Mouse (Mus musculus) forebrain, embryonic 13.5 days (tissue): ENCODE measurements around the gene A630089N07Rik. TPM values are rescaled to one million over a fixed set of nuclear protein-coding genes. Genes with fewer than 3 reads are reported as not detected.
"Not testable (repeated sequence)": the region's sequence is repeated elsewhere in the genome, so short reads cannot be mapped to it uniquely, and the experiment has no call there.

ENCODE experiments used
- ATAC-seq: fragments of 200-750 bp; cut with Nextera tagmentation; 2 replicates; pipeline ENCODE4 v1.8.0; 2017
- H3K27ac ChIP-seq: fragments of 300-500 bp; sonication (generic); 2 replicates; pipeline ENCODE4 v1.5.1; 2015; ENCODE audit warnings: inconsistent platforms, mild to moderate bottlenecking, moderate library complexity
- H3K27me3 ChIP-seq: fragments of 300-500 bp; sonication (generic); 2 replicates; pipeline ENCODE4 v1.6.1; 2015; ENCODE audit warnings: mild to moderate bottlenecking, inconsistent platforms
- H3K36me3 ChIP-seq: fragments of 300-500 bp; sonication (generic); 2 replicates; pipeline ENCODE4 v1.6.1; 2015; ENCODE audit warnings: mild to moderate bottlenecking, inconsistent platforms; ENCODE audit not compliant: poor library complexity, severe bottlenecking
- H3K4me1 ChIP-seq: fragments of 300-500 bp; sonication (generic); 2 replicates; pipeline ENCODE4 v1.6.1; 2015; ENCODE audit warnings: inconsistent platforms
- H3K4me2 ChIP-seq: fragments of 300-500 bp; sonication (generic); 2 replicates; pipeline ENCODE4 v1.6.1; 2015; ENCODE audit warnings: inconsistent platforms, mild to moderate bottlenecking, moderate library complexity
- H3K4me3 ChIP-seq: fragments of 300-500 bp; sonication (generic); 2 replicates; pipeline ENCODE4 v1.5.1; 2015; ENCODE audit warnings: mild to moderate bottlenecking, inconsistent platforms
- H3K9ac ChIP-seq: fragments of 300-500 bp; sonication (generic); 2 replicates; pipeline ENCODE4 v1.6.1; 2015; ENCODE audit warnings: mild to moderate bottlenecking, inconsistent platforms
- H3K9me3 ChIP-seq: fragments of 300-500 bp; sonication (generic); replicated peaks from 2 replicates; pipeline ENCODE4 v1.6.1; 2016; ENCODE audit warnings: inconsistent platforms
- WGBS: fragments of 180-500 bp; shearing (Covaris S2); methylation state at CpG from one replicate; pipeline ENCODE4 v1.1.7; 2015; 5-methylcytosine and 5-hydroxymethylcytosine counted together
- polyA plus RNA-seq: library from polyadenylated mRNA; unstranded; fragments of >200 nt; fragmentation: Nextera tagmentation; extraction: Ambion mirVana; gene quantifications from 2 replicates; pipeline ENCODE4 v1.2.1, GENCODE M21; 2015

Gene A630089N07Rik
- polyA plus RNA-seq, 1 experiment from 2014 or later = 21.7 TPM

DNA sequence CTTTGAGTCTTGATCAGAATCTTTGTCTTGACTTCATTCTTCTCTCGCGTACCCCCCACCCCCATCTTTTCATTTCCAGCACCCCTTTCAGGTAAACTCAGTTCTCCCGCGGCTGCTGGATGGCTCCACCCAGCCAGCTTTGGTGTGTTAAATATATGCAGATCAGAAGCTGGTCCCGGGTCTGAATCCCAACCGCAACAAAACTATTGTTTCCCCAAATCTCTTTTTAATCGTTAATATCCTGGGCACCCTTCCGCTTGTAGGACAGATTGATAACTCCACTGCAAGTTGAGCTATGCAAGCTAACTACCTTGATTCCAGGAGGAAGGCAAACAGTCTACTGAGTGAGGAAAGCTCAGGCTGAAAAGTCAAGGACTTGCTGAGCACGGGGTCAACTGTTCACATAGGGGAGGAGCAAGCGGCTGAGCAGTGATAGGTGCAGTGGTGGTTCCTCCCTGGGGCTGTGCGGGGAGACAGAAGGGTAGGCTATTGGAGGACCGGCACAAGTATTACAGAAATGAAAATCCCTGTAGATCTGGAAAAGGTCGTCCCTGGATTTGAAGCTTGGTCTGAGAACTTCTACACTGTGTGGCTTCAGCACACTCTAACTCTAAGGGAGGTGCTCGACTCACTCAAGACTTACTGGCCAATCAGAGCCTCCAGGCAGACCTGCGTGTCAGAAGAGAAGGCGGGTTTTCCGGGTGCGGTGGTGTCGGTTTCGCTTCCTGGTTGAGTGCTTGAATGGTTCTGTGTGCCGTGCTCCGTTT lies 85.5 kb downstream of the A630089N07Rik start, which contains the start of gene B230307C23Rik:
Gene B230307C23Rik (plus strand): TSS at position 700 of the 767 bp plus-strand sequence.
- WGBS = 2% methylated on average over 22 of the region's 22 CpGs
- Histone ChIP-seq H3K27ac (no peak within 1 kb of the TSS; the same call in none of the 2 replicates), H3K9ac (peak within 1 kb of the TSS; percentile 64), H3K4me3 (peak within 1 kb of the TSS; percentile 59), H3K9me3 (no peaks in the 10 kb centered on the region), H3K4me1 (peaks cover 16% of the 10 kb centered on the region), H3K4me2 (peak within 1 kb of the TSS; percentile 81), H3K36me3 (peaks cover 10% of the 10 kb centered on the region), H3K27me3 (no peaks in the 10 kb centered on the region)
- ATAC-seq = peak; percentile 99

DNA sequence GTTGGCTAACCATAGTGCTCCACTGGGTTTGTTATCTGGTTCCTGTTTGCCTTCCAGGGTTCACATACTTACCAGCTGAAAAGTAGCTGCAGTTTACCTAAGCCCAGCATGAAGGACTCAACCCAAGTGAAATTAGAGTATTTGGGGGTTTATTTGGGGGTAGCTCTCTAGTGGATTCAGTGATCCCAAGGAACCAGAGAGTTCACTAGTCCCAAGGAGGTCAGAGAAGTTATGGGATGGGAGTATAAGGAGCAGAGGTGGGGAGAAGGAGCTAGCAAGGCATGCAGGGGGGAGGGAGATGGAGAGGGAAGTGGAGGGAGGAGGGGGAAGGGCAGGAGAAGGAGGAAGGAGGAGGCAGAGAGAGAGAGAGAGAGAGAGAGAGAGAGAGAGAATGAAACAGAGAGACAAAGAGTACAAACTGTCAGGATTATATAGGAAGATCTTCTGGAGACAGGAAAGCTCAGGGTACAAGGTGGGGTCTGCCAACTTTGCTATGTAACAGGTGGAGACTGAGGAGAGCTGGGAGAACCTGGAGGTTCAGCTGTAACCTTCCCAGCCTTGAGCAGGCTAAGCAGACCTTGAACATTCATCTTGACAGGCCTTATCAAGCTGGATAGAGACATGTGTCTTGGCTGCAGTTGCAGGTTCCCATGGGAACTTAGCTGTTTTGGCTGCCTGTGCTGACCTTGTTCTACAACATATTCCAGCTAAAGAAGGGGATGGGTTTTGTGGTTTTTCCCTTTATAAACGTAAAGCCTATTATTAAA lies 86.2 kb downstream of the A630089N07Rik start:
- peak overlapping the region; percentile 64; the same call in 1 of the 2 replicates for H3K9ac ChIP-seq
- no peak overlapping the region for H3K27ac ChIP-seq
- no peaks in the 10 kb centered on the region for H3K9me3 ChIP-seq
- no peaks in the 10 kb centered on the region for H3K27me3 ChIP-seq
- H3K4me2 ChIP-seq = peak overlapping the region; percentile 81
- no peak for ATAC-seq
- 11% methylated on average over 1 of the region's 1 CpGs for WGBS
- peak overlapping the region; percentile 59 for H3K4me3 ChIP-seq
- peaks cover 10% of the 10 kb centered on the region for H3K36me3 ChIP-seq
- H3K4me1 ChIP-seq = peaks cover 16% of the 10 kb centered on the region

DNA sequence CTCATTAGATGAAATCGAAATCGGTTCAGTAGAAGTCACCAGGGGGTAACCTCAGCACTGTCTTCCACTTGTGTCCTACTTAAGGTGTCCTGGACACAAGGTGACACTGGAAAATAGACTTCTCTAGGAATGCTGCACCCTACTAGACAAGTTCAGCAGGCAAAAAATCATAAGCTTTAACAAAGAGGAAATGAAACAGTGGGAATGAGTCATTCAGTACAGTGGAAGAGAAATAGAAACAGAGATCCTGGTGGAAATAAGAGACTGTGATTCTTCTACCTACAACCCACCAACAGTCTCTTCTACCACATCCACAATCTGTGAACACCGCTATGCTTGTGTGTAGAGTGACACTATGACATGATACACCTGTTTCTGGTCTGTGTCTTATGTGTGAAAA lies 89.8 kb downstream of the A630089N07Rik start:
- 80% methylated on average over 3 of the region's 3 CpGs for WGBS
- not testable (repeated sequence) for H3K4me3 ChIP-seq, H3K4me2 ChIP-seq, H3K27me3 ChIP-seq, H3K27ac ChIP-seq, H3K9me3 ChIP-seq, ATAC-seq, H3K4me1 ChIP-seq, H3K9ac ChIP-seq, H3K36me3 ChIP-seq

DNA sequence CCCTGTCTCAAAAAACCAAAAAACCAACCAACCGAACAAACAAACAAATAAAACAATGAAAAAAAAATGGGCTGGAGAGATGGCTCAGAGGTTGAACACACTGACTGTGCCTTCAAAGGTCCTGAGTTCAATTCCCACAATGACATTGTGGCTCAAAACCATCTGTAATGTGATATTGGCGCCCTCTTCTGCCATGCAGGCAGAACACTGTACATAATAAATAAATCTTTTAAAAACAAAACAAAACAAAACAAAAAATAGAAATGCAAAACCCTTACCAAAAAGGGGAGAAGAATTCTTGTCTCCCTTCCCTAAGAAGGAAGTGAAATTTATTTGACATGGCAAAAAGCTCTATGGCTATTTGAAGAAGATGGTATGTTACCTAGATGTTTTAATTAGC lies 90.7 kb downstream of the A630089N07Rik start:
- H3K9me3 ChIP-seq = no peaks in the 10 kb centered on the region
- peaks cover 4% of the 10 kb centered on the region; the same call in 1 of the 2 replicates for H3K4me1 ChIP-seq
- no peaks in the 10 kb centered on the region for H3K36me3 ChIP-seq
- H3K27me3 ChIP-seq = no peaks in the 10 kb centered on the region
- H3K27ac ChIP-seq = no peak overlapping the region
- no peak overlapping the region for H3K9ac ChIP-seq
- 68% methylated on average over 2 of the region's 2 CpGs for WGBS
- no peak overlapping the region for H3K4me2 ChIP-seq
- no peak for ATAC-seq
- no peak overlapping the region for H3K4me3 ChIP-seq

DNA sequence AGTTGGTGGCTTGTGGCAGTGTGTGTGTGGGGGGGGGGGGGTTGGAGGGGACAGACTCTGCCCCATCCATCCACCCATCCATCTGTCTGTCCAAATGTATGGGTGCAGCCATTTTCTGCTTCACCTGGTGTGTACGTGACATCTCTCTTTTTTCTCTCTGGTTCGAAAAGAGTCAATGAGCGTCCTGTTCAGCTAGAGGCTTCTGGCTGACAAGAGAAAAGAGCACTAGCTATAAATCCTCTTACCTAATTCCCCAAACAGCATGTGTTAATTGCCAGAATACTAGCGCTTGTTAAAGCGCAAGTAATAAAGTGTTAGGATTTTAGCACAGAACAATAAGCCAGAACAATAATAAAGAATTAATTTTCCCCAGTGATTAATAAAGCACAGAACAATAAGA lies 97.7 kb downstream of the A630089N07Rik start:
- no peaks in the 10 kb centered on the region for H3K4me1 ChIP-seq
- H3K4me3 ChIP-seq = no peak overlapping the region
- H3K27ac ChIP-seq = no peak overlapping the region
- 28% methylated on average over 5 of the region's 5 CpGs for WGBS
- H3K27me3 ChIP-seq = no peaks in the 10 kb centered on the region
- no peak for ATAC-seq
- H3K4me2 ChIP-seq = no peak overlapping the region
- no peaks in the 10 kb centered on the region for H3K36me3 ChIP-seq
- no peaks in the 10 kb centered on the region for H3K9me3 ChIP-seq
- H3K9ac ChIP-seq = no peak overlapping the region

DNA sequence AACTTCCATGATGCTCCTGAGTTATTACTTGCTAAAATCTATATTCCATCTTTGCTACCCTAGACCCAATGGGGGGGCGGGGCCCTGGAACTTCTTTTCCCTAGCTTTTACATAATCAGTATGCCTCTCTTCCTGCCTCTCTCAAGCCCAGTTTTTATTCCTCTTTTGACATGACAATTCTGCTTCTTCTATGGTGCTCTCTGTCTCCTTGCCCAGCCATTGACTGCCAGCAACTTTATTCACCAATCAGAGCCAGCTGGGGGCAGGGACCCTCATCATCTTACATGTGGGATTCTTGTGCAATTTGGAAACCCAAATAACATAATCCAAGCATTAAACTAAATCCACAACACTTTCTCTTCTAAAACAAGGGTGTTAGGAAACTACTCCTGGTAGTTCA lies 100.9 kb downstream of the A630089N07Rik start:
- no peaks in the 10 kb centered on the region for H3K9me3 ChIP-seq
- no peaks in the 10 kb centered on the region for H3K36me3 ChIP-seq
- WGBS = 78% methylated on average over 1 of the region's 1 CpGs
- no peak for ATAC-seq
- no peak overlapping the region for H3K9ac ChIP-seq
- H3K27ac ChIP-seq = no peak overlapping the region
- H3K27me3 ChIP-seq = no peaks in the 10 kb centered on the region
- no peak overlapping the region for H3K4me3 ChIP-seq
- H3K4me2 ChIP-seq = no peak overlapping the region
- no peaks in the 10 kb centered on the region for H3K4me1 ChIP-seq

DNA sequence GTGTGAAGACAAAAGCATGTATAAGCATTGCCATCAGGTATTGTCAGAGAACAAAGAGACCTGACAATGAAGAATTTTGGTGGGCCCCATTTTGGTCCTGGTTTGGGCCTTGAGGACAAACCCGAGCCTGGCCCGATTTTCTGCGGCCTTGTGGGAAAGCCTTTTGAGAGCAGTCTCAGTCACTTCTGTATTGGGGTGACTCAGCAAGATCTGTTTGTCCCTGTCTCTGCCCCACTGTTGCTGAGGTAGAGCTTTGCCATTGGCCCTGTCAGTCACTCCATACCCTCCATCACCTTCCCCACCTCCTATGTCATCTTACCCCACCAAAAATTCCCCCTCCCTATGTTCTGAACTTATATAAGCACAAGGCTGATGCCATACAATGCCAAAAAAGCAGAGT lies 104.5 kb downstream of the A630089N07Rik start:
- no peak overlapping the region for H3K27ac ChIP-seq
- H3K9ac ChIP-seq = no peak overlapping the region
- H3K9me3 ChIP-seq = no peaks in the 10 kb centered on the region
- no peak overlapping the region for H3K4me2 ChIP-seq
- H3K36me3 ChIP-seq = no peaks in the 10 kb centered on the region
- no peak for ATAC-seq
- 82% methylated on average over 3 of the region's 3 CpGs for WGBS
- H3K27me3 ChIP-seq = no peaks in the 10 kb centered on the region
- no peak overlapping the region for H3K4me3 ChIP-seq
- no peaks in the 10 kb centered on the region for H3K4me1 ChIP-seq

DNA sequence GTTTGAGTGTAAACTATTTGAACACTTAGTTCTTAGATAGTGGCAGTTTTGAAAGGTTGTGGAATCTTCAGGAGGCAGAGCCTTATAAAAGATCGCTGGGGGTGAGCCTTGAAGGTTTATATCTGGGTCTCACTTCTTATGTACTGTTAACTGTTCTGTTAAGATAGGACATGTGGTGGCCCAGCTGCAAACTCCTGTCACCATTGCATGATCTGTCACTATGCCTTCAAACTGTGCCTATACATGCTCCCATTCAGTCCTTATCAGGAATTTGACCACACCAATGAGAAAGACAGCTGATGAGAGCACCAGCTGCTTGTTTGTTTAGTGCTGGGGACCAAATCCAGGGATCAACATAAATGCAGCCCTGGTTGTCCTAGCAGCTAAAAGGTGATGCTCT lies 105.0 kb downstream of the A630089N07Rik start:
- 76% methylated on average over 1 of the region's 1 CpGs for WGBS
- no peak overlapping the region for H3K9ac ChIP-seq

DNA sequence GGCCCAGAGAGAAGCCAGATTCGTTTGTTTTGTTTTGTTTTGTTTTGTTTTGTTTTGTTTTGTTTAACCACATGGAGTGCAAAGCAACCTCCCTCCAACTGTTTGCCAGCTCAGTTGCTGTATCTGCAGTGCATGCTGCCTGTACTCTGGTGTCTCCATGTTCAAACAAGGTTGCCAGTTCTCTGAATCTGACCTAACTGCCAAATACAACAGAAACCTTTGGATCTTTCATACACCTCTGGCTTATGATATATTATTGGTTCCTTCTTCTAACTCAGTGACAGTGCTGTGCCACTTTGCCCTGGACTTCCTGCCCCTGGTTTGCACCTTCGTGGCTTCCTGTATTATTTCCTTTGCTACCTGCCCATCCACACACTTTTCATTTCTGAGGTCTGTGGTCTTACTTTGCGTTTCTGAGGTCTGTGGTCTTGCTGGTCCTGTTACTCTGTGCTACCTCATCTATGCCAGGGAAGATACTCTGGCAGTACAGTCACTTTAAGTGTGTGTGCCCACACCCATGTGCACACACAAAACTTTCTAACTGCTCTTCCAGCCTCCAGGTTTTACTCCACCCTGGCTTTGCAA lies 118.2 kb downstream of the A630089N07Rik start:
- H3K9ac ChIP-seq = no peak overlapping the region
- no peak overlapping the region for H3K4me3 ChIP-seq
- no peak for ATAC-seq
- H3K36me3 ChIP-seq = no peaks in the 10 kb centered on the region
- no peak overlapping the region for H3K27ac ChIP-seq
- H3K9me3 ChIP-seq = no peaks in the 10 kb centered on the region
- no peaks in the 10 kb centered on the region for H3K27me3 ChIP-seq
- H3K4me1 ChIP-seq = peaks cover 11% of the 10 kb centered on the region
- 85% methylated on average over 3 of the region's 3 CpGs for WGBS
- H3K4me2 ChIP-seq = no peak overlapping the region

More for the DNA sequence above, 105.0 kb downstream of the A630089N07Rik start:
- H3K36me3 ChIP-seq = no peaks in the 10 kb centered on the region
- no peaks in the 10 kb centered on the region for H3K4me1 ChIP-seq
- no peak overlapping the region for H3K4me2 ChIP-seq
- no peaks in the 10 kb centered on the region for H3K9me3 ChIP-seq
- no peaks in the 10 kb centered on the region for H3K27me3 ChIP-seq
- no peak overlapping the region for H3K27ac ChIP-seq
- ATAC-seq = no peak
- no peak overlapping the region for H3K4me3 ChIP-seq

DNA sequence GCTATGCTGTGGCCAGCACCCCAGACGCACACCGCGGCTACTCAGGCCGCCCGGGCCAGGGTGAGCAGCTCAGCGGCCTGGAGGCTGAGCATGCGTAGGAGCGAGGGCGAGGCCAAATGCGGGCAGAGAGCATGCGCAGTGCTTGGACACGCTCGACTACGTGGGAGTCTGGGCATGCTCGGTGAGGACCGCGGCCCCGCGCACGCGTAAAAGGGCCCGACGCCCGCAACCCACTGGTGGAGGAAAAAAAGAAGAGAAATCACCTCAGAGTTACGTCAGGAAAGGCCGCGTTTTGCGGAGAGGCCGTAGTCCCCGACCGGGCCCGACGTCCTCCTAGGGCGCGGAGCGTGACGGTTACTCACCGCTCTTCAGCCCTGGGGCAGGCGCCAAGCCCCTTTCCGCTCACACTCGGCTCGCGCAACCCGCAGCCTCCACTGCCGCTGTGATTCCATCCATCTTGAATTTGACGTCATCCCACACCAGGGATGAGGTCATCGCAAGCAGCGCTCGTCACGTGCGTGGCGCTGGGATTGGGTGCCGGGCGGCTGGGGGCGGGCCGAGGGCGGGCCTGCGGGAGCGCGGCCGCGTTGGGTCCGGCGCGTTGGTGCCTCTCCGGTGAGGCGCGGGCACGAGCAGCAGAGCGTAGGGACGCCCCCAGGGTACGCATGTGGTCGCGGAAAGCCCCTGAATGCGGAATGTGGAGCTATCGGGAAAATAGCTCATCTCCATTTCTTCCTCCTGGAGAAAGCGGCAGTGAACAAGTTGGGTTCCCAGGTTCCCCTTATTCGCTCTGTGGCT lies 119.9 kb downstream of the A630089N07Rik start, which contains the start of the genes C2cd2 and Zbtb21:
Gene C2cd2 (minus strand): TSS at position 448 of the 798 bp plus-strand sequence.
Gene Zbtb21 (minus strand): TSS at position 472 of the 798 bp plus-strand sequence.
- ATAC-seq = peak; percentile 99
- H3K4me2 ChIP-seq = peak within 1 kb of the TSS; percentile 77
- H3K9me3 ChIP-seq = no peaks in the 10 kb centered on the region
- peaks cover 11% of the 10 kb centered on the region for H3K4me1 ChIP-seq
- peak within 1 kb of the TSS; percentile 91 for H3K9ac ChIP-seq
- H3K36me3 ChIP-seq = no peaks in the 10 kb centered on the region
- under 1% methylated on average over 78 of the region's 78 CpGs for WGBS
- peak within 1 kb of the TSS; percentile 97 for H3K27ac ChIP-seq
- no peaks in the 10 kb centered on the region for H3K27me3 ChIP-seq
- H3K4me3 ChIP-seq = peak within 1 kb of the TSS; percentile 81

DNA sequence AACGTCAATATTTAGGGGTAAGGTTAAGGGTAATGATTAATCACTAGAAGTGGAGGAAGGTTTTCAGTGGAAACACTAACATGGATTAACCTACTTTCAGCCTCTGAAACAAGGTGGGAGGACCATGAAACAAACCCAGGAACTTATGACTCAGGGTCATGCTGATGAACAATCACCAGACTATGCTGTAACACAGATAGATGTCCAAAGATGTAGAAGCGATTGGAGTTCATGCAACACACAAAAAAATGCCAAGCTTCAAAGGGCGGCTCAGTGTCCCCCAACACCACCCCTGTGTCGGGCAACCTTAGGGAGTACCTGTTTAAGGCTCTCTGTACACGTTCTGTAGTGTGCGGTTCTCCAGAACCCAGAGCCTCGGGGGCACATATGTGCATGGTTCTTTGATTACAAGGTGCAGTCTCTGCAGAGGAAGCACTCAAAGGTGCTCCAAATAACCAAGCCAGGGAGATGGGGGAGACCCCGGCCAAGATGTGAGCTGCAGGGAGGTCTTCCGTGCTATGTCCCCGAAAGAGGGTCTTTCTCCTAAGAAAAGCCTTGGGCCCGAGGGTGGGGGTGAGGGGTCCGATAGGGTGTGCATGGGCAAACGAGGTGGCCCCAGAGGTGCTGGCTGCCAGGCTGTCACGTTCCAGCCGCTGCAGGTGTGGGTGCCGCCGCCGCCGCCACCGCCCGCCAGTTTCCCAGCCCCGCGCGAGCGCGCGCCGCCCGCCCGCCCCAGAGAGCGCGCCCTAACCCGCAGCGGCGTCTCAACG lies 120.7 kb downstream of the A630089N07Rik start:
- Histone ChIP-seq H3K9ac (peak overlapping the region; percentile 91), H3K27ac (peak overlapping the region; percentile 97), H3K9me3 (no peaks in the 10 kb centered on the region), H3K4me3 (peak overlapping the region; percentile 81), H3K4me1 (peaks cover 11% of the 10 kb centered on the region), H3K27me3 (no peaks in the 10 kb centered on the region), H3K4me2 (peak overlapping the region; percentile 77), H3K36me3 (0 out of 2 replicates have a peak, but pooled peaks cover 3% of the 10 kb centered on the region)
- 9% methylated on average over 30 of the region's 36 CpGs for WGBS
- peak; percentile 60; the same call in 1 of the 2 replicates for ATAC-seq
